Mouse (Mus musculus) kidney, adult 2 months (tissue): ENCODE data around the gene Spink2.

Experiments
- CTCF ChIP-seq: fragments of 200-500 bp; conservative IDR thresholded peaks from 2 replicates; pipeline ENCODE4 v1.5.1; 2011; ENCODE audit warnings: low read depth, mild to moderate bottlenecking, control low read depth, low read length, moderate library complexity, mixed read lengths; ENCODE audit not compliant: insufficient read depth, insufficient read length
- POLR2A ChIP-seq: fragments of 200-500 bp; IDR thresholded peaks from one replicate; pipeline ENCODE4 v1.6.1; 2011; ENCODE audit warnings: low read depth, low read length, control low read depth

DNA sequence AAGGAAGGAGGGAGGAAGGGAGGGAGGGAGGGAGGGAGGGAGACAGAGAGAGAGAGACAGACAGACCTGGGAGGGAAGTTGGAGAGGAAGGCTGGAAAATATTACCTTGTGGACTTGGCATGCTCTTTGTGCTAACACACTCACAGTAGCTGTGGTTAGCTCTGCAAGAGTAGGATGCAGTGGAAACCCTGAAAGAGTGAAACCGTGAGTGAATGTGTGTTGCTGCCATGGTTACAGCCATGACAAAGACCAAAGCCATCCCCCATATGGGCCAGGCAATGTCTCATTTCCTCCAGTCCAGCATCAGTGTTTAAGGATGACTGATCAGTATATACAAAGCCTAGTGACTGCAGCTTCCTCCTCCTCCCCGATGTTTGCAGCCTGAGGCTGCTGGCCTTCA lies 6.5 kb upstream of the Spink2 start:
- TF ChIP-seq POLR2A (no peak), CTCF (no peak)
